Mouse (Mus musculus): ENCODE results near the gene Prss28. TPM values are rescaled to one million over a fixed set of nuclear protein-coding genes. Genes with fewer than 3 reads are reported as not detected.

The Prss28 gene
- polyA plus RNA-seq, 1 experiment from 2014 or later: not detected

DNA sequence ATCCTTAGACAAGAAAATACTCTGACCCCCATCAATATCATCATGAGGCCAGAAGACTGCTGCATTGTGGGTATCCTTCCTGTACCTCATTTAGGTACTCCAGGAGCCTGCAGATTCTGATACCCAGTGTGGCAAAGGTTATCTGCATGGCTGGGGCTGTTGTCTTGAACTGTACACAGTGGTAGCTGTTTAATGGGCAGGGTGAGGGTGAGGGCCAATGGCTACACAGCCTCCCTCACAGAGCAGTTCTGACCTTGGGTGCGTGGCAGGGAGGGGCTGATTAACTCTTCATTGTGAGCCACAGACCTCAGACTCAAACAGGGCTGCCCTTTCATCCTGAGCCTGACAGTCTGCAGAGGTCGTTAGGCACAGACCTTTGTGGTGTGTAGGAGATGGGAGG lies 14.5 kb downstream of the Prss28 start:
- WGBS: 15% methylated on average over 2 of the region's 2 CpGs
- no peak overlapping the region for H3K27ac ChIP-seq (ENCODE audit: low read depth)
- H3K27me3 ChIP-seq (replicated peaks; ENCODE audit: control insufficient read depth, insufficient read depth, low read length): no peaks in the 10 kb centered on the region
- ATAC-seq (replicated peaks; ENCODE audit: low FRiP score, low TSS enrichment, low read depth): no peak
- no peak overlapping the region for H3K4me3 ChIP-seq (ENCODE audit: low read depth, low read length)
- no peak overlapping the region for H3K4me2 ChIP-seq (ENCODE audit: low read length)
- H3K4me1 ChIP-seq (replicated peaks; ENCODE audit: control insufficient read depth, insufficient read depth, low read length): no peaks in the 10 kb centered on the region
- no peak overlapping the region for H3K9ac ChIP-seq (ENCODE audit: low read length)
- no peaks in the 10 kb centered on the region for H3K9me3 ChIP-seq (ENCODE audit: control insufficient read depth, low read length)
- no peak for DNase-seq (ENCODE audit: low spot score)
- no peaks in the 10 kb centered on the region for H3K36me3 ChIP-seq (ENCODE audit: control insufficient read depth, insufficient read depth, low read length)

DNA sequence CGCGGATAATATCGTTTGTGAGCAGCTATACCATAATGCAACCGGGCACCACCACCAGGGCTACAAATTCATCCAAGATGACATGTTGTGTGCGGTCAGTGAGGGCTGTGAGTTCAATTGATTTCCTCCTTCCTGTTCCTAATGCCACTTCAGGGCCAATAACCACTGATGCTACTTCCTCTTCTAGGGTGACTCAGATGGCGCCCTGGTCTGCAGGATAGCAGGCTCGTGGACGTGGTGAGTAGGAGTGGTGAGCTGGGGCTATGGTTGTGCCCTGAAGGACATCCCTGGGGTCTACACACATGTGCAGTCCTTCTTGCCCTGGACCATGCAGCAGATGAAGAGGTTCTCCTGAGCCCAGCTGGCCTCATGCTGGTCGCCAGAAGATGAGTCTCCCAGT lies 23.9 kb downstream of the Prss28 start:
- ATAC-seq (replicated peaks; ENCODE audit: low FRiP score, low TSS enrichment, low read depth): no peak
- Histone ChIP-seq H3K9me3 (ENCODE audit: control insufficient read depth, low read length) (no peaks in the 10 kb centered on the region), H3K27ac (ENCODE audit: low read depth) (no peak overlapping the region), H3K4me3 (ENCODE audit: low read depth, low read length) (no peak overlapping the region), H3K4me1 (replicated peaks; ENCODE audit: control insufficient read depth, insufficient read depth, low read length) (no peaks in the 10 kb centered on the region), H3K36me3 (ENCODE audit: control insufficient read depth, insufficient read depth, low read length) (no peaks in the 10 kb centered on the region), H3K27me3 (replicated peaks; ENCODE audit: control insufficient read depth, insufficient read depth, low read length) (peaks cover 6% of the 10 kb centered on the region; the same call in 1 of the 2 replicates), H3K9ac (ENCODE audit: low read length) (no peak overlapping the region), H3K4me2 (ENCODE audit: low read length) (no peak overlapping the region)
- no peak for DNase-seq (ENCODE audit: low spot score)
- WGBS: 71% methylated on average over 9 of the region's 9 CpGs

GRCm38 (mm10) chr17:25333943-25334342 lies 25.5 kb downstream of the Prss28 start:
- no peaks in the 10 kb centered on the region for H3K36me3 ChIP-seq (ENCODE audit: control insufficient read depth, insufficient read depth, low read length)
- no peaks in the 10 kb centered on the region for H3K9me3 ChIP-seq (ENCODE audit: control insufficient read depth, low read length)
- H3K4me3 ChIP-seq (ENCODE audit: low read depth, low read length): no peak overlapping the region
- peaks cover 6% of the 10 kb centered on the region; the same call in 1 of the 2 replicates for H3K27me3 ChIP-seq (replicated peaks; ENCODE audit: control insufficient read depth, insufficient read depth, low read length)
- DNase-seq (ENCODE audit: low spot score) (peak; percentile 86), ATAC-seq (replicated peaks; ENCODE audit: low FRiP score, low TSS enrichment, low read depth) (no peak)
- H3K27ac ChIP-seq (ENCODE audit: low read depth): no peak overlapping the region
- no peak overlapping the region for H3K9ac ChIP-seq (ENCODE audit: low read length)
- WGBS: 2% methylated on average over 8 of the region's 8 CpGs
- no peaks in the 10 kb centered on the region for H3K4me1 ChIP-seq (replicated peaks; ENCODE audit: control insufficient read depth, insufficient read depth, low read length)
- H3K4me2 ChIP-seq (ENCODE audit: low read length): no peak overlapping the region

GRCm38 (mm10) chr17:25338218-25338617 lies 29.8 kb downstream of the Prss28 start:
- no peaks in the 10 kb centered on the region for H3K4me1 ChIP-seq (replicated peaks; ENCODE audit: control insufficient read depth, insufficient read depth, low read length)
- WGBS: 77% methylated on average over 4 of the region's 4 CpGs
- H3K9ac ChIP-seq (ENCODE audit: low read length): no peak overlapping the region
- 0 out of 2 replicates have a peak, but pooled peaks cover 6% of the 10 kb centered on the region for H3K27me3 ChIP-seq (replicated peaks; ENCODE audit: control insufficient read depth, insufficient read depth, low read length)
- H3K4me3 ChIP-seq (ENCODE audit: low read depth, low read length): no peak overlapping the region
- DNase-seq (ENCODE audit: low spot score): no peak
- no peaks in the 10 kb centered on the region for H3K36me3 ChIP-seq (ENCODE audit: control insufficient read depth, insufficient read depth, low read length)
- no peaks in the 10 kb centered on the region for H3K9me3 ChIP-seq (ENCODE audit: control insufficient read depth, low read length)
- no peak for ATAC-seq (replicated peaks; ENCODE audit: low FRiP score, low TSS enrichment, low read depth)
- H3K27ac ChIP-seq (ENCODE audit: low read depth): no peak overlapping the region
- no peak overlapping the region for H3K4me2 ChIP-seq (ENCODE audit: low read length)

DNA sequence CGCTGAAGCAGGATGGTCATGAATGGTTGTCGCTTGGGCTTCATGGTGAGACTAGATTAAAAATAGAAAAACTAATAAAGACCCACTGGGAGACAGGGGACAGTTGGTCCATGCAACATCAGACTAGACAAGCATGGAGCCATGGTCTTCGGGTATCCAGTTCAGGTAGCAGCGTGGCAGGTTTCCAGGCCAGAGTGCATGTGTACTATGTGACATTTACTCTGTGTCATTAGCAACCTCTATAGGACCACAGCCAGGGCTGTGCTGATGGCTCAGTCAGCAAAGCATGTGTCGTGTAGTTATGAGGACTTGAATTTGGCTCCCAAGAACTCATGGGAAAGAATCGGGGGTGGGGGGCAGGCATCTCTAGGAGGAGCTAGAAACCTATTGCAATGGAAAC lies 31.6 kb downstream of the Prss28 start:
- no peak for ATAC-seq (replicated peaks; ENCODE audit: low FRiP score, low TSS enrichment, low read depth)

DNA sequence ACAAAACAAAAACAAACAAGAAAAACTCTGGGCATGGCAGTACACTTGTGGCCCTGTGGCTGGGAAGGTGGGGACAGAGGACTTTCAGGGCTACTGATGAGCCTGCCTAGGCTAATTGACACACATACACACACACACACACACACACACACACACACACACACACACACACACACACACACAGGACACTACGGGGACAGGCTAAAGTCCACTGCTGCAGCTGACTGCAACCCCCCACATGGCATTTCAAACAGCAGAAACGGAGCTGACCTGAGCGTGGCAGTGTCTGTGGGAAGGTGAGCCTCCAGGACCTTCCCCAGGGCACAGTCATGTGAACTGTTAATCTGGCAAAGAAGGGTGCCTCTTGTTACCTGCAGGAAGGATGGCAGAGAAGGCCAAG lies 33.0 kb downstream of the Prss28 start:
- Histone ChIP-seq H3K9ac (ENCODE audit: low read length) (no peak overlapping the region), H3K36me3 (ENCODE audit: control insufficient read depth, insufficient read depth, low read length) (no peaks in the 10 kb centered on the region), H3K27me3 (replicated peaks; ENCODE audit: control insufficient read depth, insufficient read depth, low read length) (no peaks in the 10 kb centered on the region), H3K4me2 (ENCODE audit: low read length) (no peak overlapping the region), H3K4me1 (replicated peaks; ENCODE audit: control insufficient read depth, insufficient read depth, low read length) (no peaks in the 10 kb centered on the region), H3K9me3 (ENCODE audit: control insufficient read depth, low read length) (no peaks in the 10 kb centered on the region), H3K4me3 (ENCODE audit: low read depth, low read length) (no peak overlapping the region), H3K27ac (ENCODE audit: low read depth) (no peak overlapping the region)
- no peak for DNase-seq (ENCODE audit: low spot score)
- ATAC-seq (replicated peaks; ENCODE audit: low FRiP score, low TSS enrichment, low read depth): no peak
- WGBS: 41% methylated on average over 3 of the region's 3 CpGs

More for the DNA sequence above, 31.6 kb downstream of the Prss28 start:
- no peak overlapping the region for H3K9ac ChIP-seq (ENCODE audit: low read length)
- H3K27me3 ChIP-seq (replicated peaks; ENCODE audit: control insufficient read depth, insufficient read depth, low read length): no peaks in the 10 kb centered on the region
- DNase-seq (ENCODE audit: low spot score): no peak
- H3K27ac ChIP-seq (ENCODE audit: low read depth): no peak overlapping the region
- no peaks in the 10 kb centered on the region for H3K4me1 ChIP-seq (replicated peaks; ENCODE audit: control insufficient read depth, insufficient read depth, low read length)
- no peak overlapping the region for H3K4me3 ChIP-seq (ENCODE audit: low read depth, low read length)
- no peaks in the 10 kb centered on the region for H3K36me3 ChIP-seq (ENCODE audit: control insufficient read depth, insufficient read depth, low read length)
- no peak overlapping the region for H3K4me2 ChIP-seq (ENCODE audit: low read length)
- 91% methylated on average over 6 of the region's 6 CpGs for WGBS
- H3K9me3 ChIP-seq (ENCODE audit: control insufficient read depth, low read length): no peaks in the 10 kb centered on the region

- Histone ChIP-seq H3K27ac (ENCODE audit: low read depth) (no peak within 1 kb of the TSS), H3K4me2 (ENCODE audit: low read length) (no peak within 1 kb of the TSS), H3K36me3 (ENCODE audit: control insufficient read depth, insufficient read depth, low read length) (no peaks in the 10 kb centered on the region), H3K4me3 (ENCODE audit: low read depth, low read length) (no peak within 1 kb of the TSS), H3K27me3 (replicated peaks; ENCODE audit: control insufficient read depth, insufficient read depth, low read length) (no peaks in the 10 kb centered on the region), H3K9ac (ENCODE audit: low read length) (no peak within 1 kb of the TSS), H3K9me3 (ENCODE audit: control insufficient read depth, low read length) (no peaks in the 10 kb centered on the region), H3K4me1 (replicated peaks; ENCODE audit: control insufficient read depth, insufficient read depth, low read length) (no peaks in the 10 kb centered on the region)
- no peak for DNase-seq (ENCODE audit: low spot score)
- no peak for ATAC-seq (replicated peaks; ENCODE audit: low FRiP score, low TSS enrichment, low read depth)
- 88% methylated on average over 4 of the region's 4 CpGs for WGBS
Measured at GRCm38 (mm10) chr17:25345462-25345861, 37.0 kb downstream of the Prss28 start, which contains the start of gene Tpsab1. Gene Tpsab1 (minus strand): TSS chr17:25345562.

GRCm38 (mm10) chr17:25361291-25361690 lies 52.8 kb downstream of the Prss28 start:
- Histone ChIP-seq H3K4me3 (ENCODE audit: low read depth, low read length) (no peak overlapping the region), H3K4me1 (replicated peaks; ENCODE audit: control insufficient read depth, insufficient read depth, low read length) (no peaks in the 10 kb centered on the region), H3K4me2 (ENCODE audit: low read length) (no peak overlapping the region), H3K27ac (ENCODE audit: low read depth) (no peak overlapping the region), H3K36me3 (ENCODE audit: control insufficient read depth, insufficient read depth, low read length) (no peaks in the 10 kb centered on the region), H3K9me3 (ENCODE audit: control insufficient read depth, low read length) (no peaks in the 10 kb centered on the region), H3K9ac (ENCODE audit: low read length) (no peak overlapping the region), H3K27me3 (replicated peaks; ENCODE audit: control insufficient read depth, insufficient read depth, low read length) (no peaks in the 10 kb centered on the region)
- no peak for DNase-seq (ENCODE audit: low spot score)
- 69% methylated on average over 2 of the region's 2 CpGs for WGBS
- no peak for ATAC-seq (replicated peaks; ENCODE audit: low FRiP score, low TSS enrichment, low read depth)

Measured in intestine, embryonic 14.5 days (tissue).